Comparison of ENCODE assay signal across 7 mouse cellular contexts in the genomic region with DNA sequence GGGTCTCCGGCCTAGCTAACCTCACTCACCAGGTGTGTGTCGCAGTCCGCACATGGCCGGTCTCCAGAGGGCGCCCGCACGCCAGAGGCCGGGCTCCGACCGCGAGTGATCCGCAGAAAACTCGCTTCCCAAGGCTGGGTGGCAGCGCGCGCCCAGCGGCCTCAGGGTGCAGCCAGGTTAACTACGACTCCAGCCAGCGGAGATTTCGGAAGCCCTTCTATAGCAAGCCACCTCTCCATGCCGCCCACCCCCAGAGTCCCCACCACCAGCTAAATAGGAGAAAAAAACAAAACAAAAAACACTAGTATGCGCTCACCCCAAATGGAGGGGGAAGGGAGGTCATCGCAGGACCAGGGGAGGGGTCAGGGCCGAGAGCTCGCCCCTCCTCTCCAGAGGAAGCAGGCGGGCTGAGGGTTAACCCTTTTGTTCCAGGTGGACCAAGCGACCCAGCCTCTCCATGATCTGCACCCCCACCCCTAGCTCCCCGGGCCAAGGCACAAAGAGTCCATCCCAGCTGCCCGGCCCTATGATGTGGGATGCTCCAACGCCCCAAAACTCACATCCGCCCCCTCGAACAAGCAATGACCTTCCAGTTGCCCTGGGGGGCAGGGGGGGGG. TPM values are rescaled to one million over a fixed set of nuclear protein-coding genes. Genes with fewer than 3 reads are reported as not detected.
DNase-seq lines count a peak whose midpoint lies in the region; ATAC-seq lines count a peak whose summit lies in the region.

No protein-coding gene starts in this region.

- DNase-seq in ES-CJ7 (ENCODE audit: low read depth, low spot score) (peak; percentile 91), R1 (ENCODE audit: low read depth, low spot score) (peak; percentile 95)
- DNase-seq in thymus, postnatal 10 days (ENCODE audit: low spot score in 2 of 2): peak; percentile 46 to 73

- H3K27ac ChIP-seq in forebrain, embryonic 13.5 days: peak overlapping the region; percentile 76
- H3K27ac ChIP-seq in hindbrain, embryonic 15.5 days (replicated peaks): no peak overlapping the region
- H3K27ac ChIP-seq in limb, embryonic 13.5 days: no peak overlapping the region
- peak overlapping the region; percentile 85 for H3K27ac ChIP-seq in midbrain, embryonic 12.5 days (replicated peaks)

- peak overlapping the region; percentile 56 for H3K4me3 ChIP-seq in forebrain, embryonic 13.5 days
- H3K4me3 ChIP-seq in hindbrain, embryonic 15.5 days: peak overlapping the region; percentile 48
- peak overlapping the region; percentile 56 for H3K4me3 ChIP-seq in limb, embryonic 13.5 days
- H3K4me3 ChIP-seq in midbrain, embryonic 12.5 days: peak overlapping the region; percentile 81

- H3K36me3 ChIP-seq in forebrain, embryonic 13.5 days (ENCODE audit: poor library complexity, severe bottlenecking): no peaks in the 10 kb centered on the region
- no peaks in the 10 kb centered on the region for H3K36me3 ChIP-seq in hindbrain, embryonic 15.5 days
- H3K36me3 ChIP-seq in limb, embryonic 13.5 days: no peaks in the 10 kb centered on the region
- no peaks in the 10 kb centered on the region for H3K36me3 ChIP-seq in midbrain, embryonic 12.5 days

- ATAC-seq in forebrain, embryonic 13.5 days: peak; percentile 55; the same call in 1 of the 2 replicates
- peak; percentile 37; the same call in 1 of the 2 replicates for ATAC-seq in hindbrain, embryonic 15.5 days (ENCODE audit: low FRiP score, low read depth)
- ATAC-seq in limb, embryonic 13.5 days (ENCODE audit: low FRiP score, low read depth): peak; percentile 26; the same call in 1 of the 2 replicates
- ATAC-seq in midbrain, embryonic 12.5 days (ENCODE audit: low FRiP score, low read depth): peak; percentile 55

- peaks cover 64% of the 10 kb centered on the region for H3K27me3 ChIP-seq in forebrain, embryonic 13.5 days
- H3K27me3 ChIP-seq in hindbrain, embryonic 15.5 days: peaks cover 35% of the 10 kb centered on the region
- peaks cover 83% of the 10 kb centered on the region for H3K27me3 ChIP-seq in limb, embryonic 13.5 days
- H3K27me3 ChIP-seq in midbrain, embryonic 12.5 days: peaks cover 22% of the 10 kb centered on the region

- peaks cover 51% of the 10 kb centered on the region for H3K4me1 ChIP-seq in forebrain, embryonic 13.5 days
- H3K4me1 ChIP-seq in hindbrain, embryonic 15.5 days (replicated peaks): peaks cover 30% of the 10 kb centered on the region
- H3K4me1 ChIP-seq in limb, embryonic 13.5 days: peaks cover 30% of the 10 kb centered on the region
- H3K4me1 ChIP-seq in midbrain, embryonic 12.5 days: peaks cover 65% of the 10 kb centered on the region

- 1% methylated on average over 32 of the region's 32 CpGs for WGBS in forebrain, embryonic 13.5 days
- under 1% methylated on average over 32 of the region's 32 CpGs for WGBS in hindbrain, embryonic 15.5 days
- under 1% methylated on average over 32 of the region's 32 CpGs for WGBS in limb, embryonic 13.5 days
- WGBS in midbrain, embryonic 12.5 days: under 1% methylated on average over 32 of the region's 32 CpGs

- H3K9ac ChIP-seq in forebrain, embryonic 13.5 days: peak overlapping the region; percentile 76
- no peak overlapping the region for H3K9ac ChIP-seq in hindbrain, embryonic 15.5 days
- peak overlapping the region; percentile 67; the same call in 1 of the 2 replicates for H3K9ac ChIP-seq in limb, embryonic 13.5 days
- peak overlapping the region; percentile 89 for H3K9ac ChIP-seq in midbrain, embryonic 12.5 days (replicated peaks)

- H3K4me2 ChIP-seq in forebrain, embryonic 13.5 days: peak overlapping the region; percentile 91
- peak overlapping the region; percentile 88 for H3K4me2 ChIP-seq in hindbrain, embryonic 15.5 days
- H3K4me2 ChIP-seq in limb, embryonic 13.5 days (replicated peaks): peak overlapping the region; percentile 97
- peak overlapping the region; percentile 91 for H3K4me2 ChIP-seq in midbrain, embryonic 12.5 days (replicated peaks)

- no peaks in the 10 kb centered on the region for H3K9me3 ChIP-seq in forebrain, embryonic 13.5 days (replicated peaks)
- H3K9me3 ChIP-seq in hindbrain, embryonic 15.5 days: no peaks in the 10 kb centered on the region
- H3K9me3 ChIP-seq in limb, embryonic 13.5 days: no peaks in the 10 kb centered on the region
- H3K9me3 ChIP-seq in midbrain, embryonic 12.5 days: no peaks in the 10 kb centered on the region

RNA-seq across cellular contexts. Expression of a gene that starts 2.6 kb away (rescaled TPM):
- 2.3 and 3.2 TPM in 2 replicates for polyA plus RNA-seq in forebrain, embryonic 13.5 days (2015; fragmentation: Nextera tagmentation; extraction: Ambion mirVana)
- polyA plus RNA-seq in hindbrain, embryonic 15.5 days (2015; fragmentation: Nextera tagmentation; extraction: Ambion mirVana): 0.44 and 2.5 TPM in 2 replicates
- polyA plus RNA-seq in limb, embryonic 13.5 days (2015; fragmentation: Nextera tagmentation; extraction: Ambion mirVana): 0.71 and 1.9 TPM in 2 replicates
- 14.1 and 17.4 TPM in 2 replicates for polyA plus RNA-seq in midbrain, embryonic 12.5 days (2016; fragmentation: Nextera tagmentation; extraction: Ambion mirVana)

RNA-seq across cellular contexts. Expression of a gene that starts 23.0 kb away (rescaled TPM):
- polyA plus RNA-seq in forebrain, embryonic 13.5 days (2015; fragmentation: Nextera tagmentation; extraction: Ambion mirVana): 35.2 and 37.1 TPM in 2 replicates
- polyA plus RNA-seq in hindbrain, embryonic 15.5 days (2015; fragmentation: Nextera tagmentation; extraction: Ambion mirVana): 160 and 177 TPM in 2 replicates
- 22.3 and 22.6 TPM in 2 replicates for polyA plus RNA-seq in limb, embryonic 13.5 days (2015; fragmentation: Nextera tagmentation; extraction: Ambion mirVana)
- 41.0 and 42.9 TPM in 2 replicates for polyA plus RNA-seq in midbrain, embryonic 12.5 days (2016; fragmentation: Nextera tagmentation; extraction: Ambion mirVana)

Comparison
In these comparisons a context has a peak if more than half of its experiments do, and no peak if none do; other contexts are left out.
1. H3K27ac ChIP-seq: peak in forebrain, embryonic 13.5 days (single experiment) and midbrain, embryonic 12.5 days (single experiment); none in hindbrain, embryonic 15.5 days (single experiment) and limb, embryonic 13.5 days (single experiment).
2. Peak in every context shown above with its lines, with median percentiles within 50 percentile points of each other: DNase-seq, ATAC-seq, H3K4me2 ChIP-seq and H3K4me3 ChIP-seq.